Mouse (Mus musculus) cerebellum, adult 18-20 months (tissue): ENCODE measurements around the gene H2afv.
A peak's percentile ranks its signal among the peaks of the same experiment; 100 is the strongest.

Experiments
- DNase-seq, 2 experiments: peaks; one replicate each; pipeline ENCODE4 v3.0.0; 2021

Gene H2afv

GRCm38 (mm10) chr11:6444077-6444853 lies at the start of gene H2afv:
Gene H2afv (minus strand): TSS chr11:6444443.
- peak; percentile 99 to 100 for DNase-seq

- DNase-seq, result peak; percentile 65 to 68
These were observed 45.7 kb upstream of the H2afv start for GRCm38 (mm10) chr11:6489691-6490503.

- DNase-seq, result no peak
These were observed 45.0 kb upstream of the H2afv start for GRCm38 (mm10) chr11:6489257-6489656.

GRCm38 (mm10) chr11:6488041-6488684 lies 43.9 kb upstream of the H2afv start:
- DNase-seq, result no peak

GRCm38 (mm10) chr11:6487496-6487895 lies 43.3 kb upstream of the H2afv start:
- no peak for DNase-seq

GRCm38 (mm10) chr11:6486916-6487315 lies 42.7 kb upstream of the H2afv start:
- no peak for DNase-seq

- no peak for DNase-seq
These were observed 40.2 kb upstream of the H2afv start for GRCm38 (mm10) chr11:6484244-6484959.

GRCm38 (mm10) chr11:6483103-6483502 lies 38.9 kb upstream of the H2afv start:
- no peak for DNase-seq

GRCm38 (mm10) chr11:6481669-6482185 lies 37.5 kb upstream of the H2afv start:
- peak; percentile 63 to 66 for DNase-seq

GRCm38 (mm10) chr11:6480681-6481405 lies 36.6 kb upstream of the H2afv start:
- DNase-seq, result peak in 1 of 2 experiments; percentile 39

GRCm38 (mm10) chr11:6480191-6480590 lies 35.9 kb upstream of the H2afv start:
- DNase-seq, result peak; percentile 78 to 87

GRCm38 (mm10) chr11:6479231-6479630 lies 35.0 kb upstream of the H2afv start:
- DNase-seq, result no peak

GRCm38 (mm10) chr11:6477350-6477749 lies 33.1 kb upstream of the H2afv start:
- DNase-seq, result no peak

- no peak for DNase-seq
These were observed 32.6 kb upstream of the H2afv start for GRCm38 (mm10) chr11:6476876-6477275.

- DNase-seq, result peak; percentile 90 to 98
These were observed 31.7 kb upstream of the H2afv start, which contains the start of gene Purb for GRCm38 (mm10) chr11:6475867-6476484. Gene Purb (minus strand): TSS chr11:6475917.

- DNase-seq, result peak; percentile 48 to 66
These were observed 30.9 kb upstream of the H2afv start for GRCm38 (mm10) chr11:6474874-6475731.

- DNase-seq, result no peak
These were observed 30.1 kb upstream of the H2afv start for GRCm38 (mm10) chr11:6474381-6474780.

GRCm38 (mm10) chr11:6472076-6472475 lies 27.8 kb upstream of the H2afv start:
- DNase-seq, result no peak

- DNase-seq, result no peak
These were observed 27.2 kb upstream of the H2afv start for GRCm38 (mm10) chr11:6471493-6471892.

GRCm38 (mm10) chr11:6471054-6471453 lies 26.8 kb upstream of the H2afv start:
- DNase-seq, result no peak
